Mouse (Mus musculus): ENCODE data around the gene B830017H08Rik. TPM values are rescaled to one million over a fixed set of nuclear protein-coding genes. Genes with fewer than 3 reads are reported as not detected.

B830017H08Rik gene
- polyA plus RNA-seq, 1 experiment from 2014 or later, result 0.56 TPM

GRCm38 (mm10) chr16:17884116-17884515 lies 51.2 kb downstream of the B830017H08Rik start:
- no peak overlapping the region for H3K4me2 ChIP-seq
- no peaks in the 10 kb centered on the region for H3K27me3 ChIP-seq
- 83% methylated on average over 6 of the region's 6 CpGs for WGBS
- H3K9me3 ChIP-seq, result no peaks in the 10 kb centered on the region
- H3K27ac ChIP-seq, result no peak overlapping the region
- no peak for ATAC-seq (ENCODE audit: insufficient number of reproducible peaks, insufficient read depth, low FRiP score, low TSS enrichment, low read depth)
- H3K9ac ChIP-seq (replicated peaks), result no peak overlapping the region
- peaks cover 43% of the 10 kb centered on the region for H3K36me3 ChIP-seq
- H3K4me3 ChIP-seq (replicated peaks), result no peak overlapping the region
- peaks cover 9% of the 10 kb centered on the region; the same call in 1 of the 2 replicates for H3K4me1 ChIP-seq (replicated peaks)

Other genes starting within 250 kb of the B830017H08Rik start
- 2.7 and 2.9 TPM in 2 replicates for gene Slc7a4, start 249.9 kb upstream of the B830017H08Rik start, polyA plus RNA-seq (2016; fragmentation: Nextera tagmentation; extraction: Ambion mirVana)
- 50.6 and 52.1 TPM in 2 replicates for gene Smpd4, start 213.8 kb upstream of the B830017H08Rik start, polyA plus RNA-seq (2016; fragmentation: Nextera tagmentation; extraction: Ambion mirVana)
- gene Ccdc74a, start 186.7 kb upstream of the B830017H08Rik start, polyA plus RNA-seq (2016; fragmentation: Nextera tagmentation; extraction: Ambion mirVana), result 8.2 and 11.9 TPM in 2 replicates
- 43.2 and 44.2 TPM in 2 replicates for gene Med15, start 100.2 kb upstream of the B830017H08Rik start, polyA plus RNA-seq (2016; fragmentation: Nextera tagmentation; extraction: Ambion mirVana)
- 87.7 and 88.5 TPM in 2 replicates for gene Klhl22, start 73.5 kb upstream of the B830017H08Rik start, polyA plus RNA-seq (2016; fragmentation: Nextera tagmentation; extraction: Ambion mirVana)
- gene Scarf2, start 35.8 kb upstream of the B830017H08Rik start, polyA plus RNA-seq (2016; fragmentation: Nextera tagmentation; extraction: Ambion mirVana), result 41.0 and 46.3 TPM in 2 replicates
- 2.9 and 3.6 TPM in 2 replicates for gene Car15, start 5.2 kb downstream of the B830017H08Rik start, polyA plus RNA-seq (2016; fragmentation: Nextera tagmentation; extraction: Ambion mirVana)
- gene Gm20518, start 58.5 kb downstream of the B830017H08Rik start, polyA plus RNA-seq (2016; fragmentation: Nextera tagmentation; extraction: Ambion mirVana), result 0.31 and 0.36 TPM in 2 replicates
- gene Tssk1, start 61.1 kb downstream of the B830017H08Rik start, polyA plus RNA-seq (2016; fragmentation: Nextera tagmentation; extraction: Ambion mirVana), result not detected in 2 replicates
- 102 and 105 TPM in 2 replicates for gene Dgcr2, start 65.4 kb downstream of the B830017H08Rik start, polyA plus RNA-seq (2016; fragmentation: Nextera tagmentation; extraction: Ambion mirVana)
- gene Tssk2, start 65.5 kb downstream of the B830017H08Rik start, polyA plus RNA-seq (2016; fragmentation: Nextera tagmentation; extraction: Ambion mirVana), result not detected in 2 replicates
- 50.6 and 54.7 TPM in 2 replicates for gene Ess2, start 78.2 kb downstream of the B830017H08Rik start, polyA plus RNA-seq (2016; fragmentation: Nextera tagmentation; extraction: Ambion mirVana)
- gene Gsc2, start 81.9 kb downstream of the B830017H08Rik start, polyA plus RNA-seq (2016; fragmentation: Nextera tagmentation; extraction: Ambion mirVana), result not detected in 2 replicates
- gene Slc25a1, start 95.1 kb downstream of the B830017H08Rik start, polyA plus RNA-seq (2016; fragmentation: Nextera tagmentation; extraction: Ambion mirVana), result 79.5 and 83.0 TPM in 2 replicates
- not detected in 2 replicates for gene Vpreb2, start 147.3 kb downstream of the B830017H08Rik start, polyA plus RNA-seq (2016; fragmentation: Nextera tagmentation; extraction: Ambion mirVana)
- 134 and 135 TPM in 2 replicates for gene Dgcr6, start 219.7 kb downstream of the B830017H08Rik start, polyA plus RNA-seq (2016; fragmentation: Nextera tagmentation; extraction: Ambion mirVana)

All from limb, embryonic 12.5 days (tissue).